Mouse (Mus musculus): ENCODE data around the gene Cabin1. TPM values are rescaled to one million over a fixed set of nuclear protein-coding genes. Genes with fewer than 3 reads are reported as not detected.

Gene Cabin1
- polyA plus RNA-seq, 1 experiment from 2014 or later = 31.6 TPM

GRCm38 (mm10) chr10:75744017-75744416, 20.1 kb downstream of the Cabin1 start:
- peak; percentile 83 for ATAC-seq (ENCODE audit: low FRiP score)
- H3K36me3 ChIP-seq (ENCODE audit: control insufficient read depth, insufficient read depth, low read length) = peaks cover 29% of the 10 kb centered on the region

DNA sequence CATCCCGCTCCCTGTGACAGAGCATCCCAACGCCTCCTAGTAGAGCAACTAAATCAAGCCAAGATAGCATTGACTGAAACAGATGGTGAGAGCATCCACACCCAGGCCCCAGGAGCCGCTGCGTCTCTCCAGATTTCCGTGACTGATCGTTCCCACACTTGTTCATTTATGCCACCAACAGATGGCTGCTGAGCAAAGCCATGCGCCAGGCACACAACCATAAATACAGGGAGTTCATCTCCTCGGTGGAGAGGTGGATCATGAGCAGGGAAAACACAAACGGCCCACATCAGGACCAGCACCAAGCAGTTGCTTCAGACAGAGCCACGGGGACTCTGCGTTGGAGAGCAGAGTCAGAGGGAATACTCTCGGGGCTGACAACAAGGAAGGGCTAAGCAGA, 20.8 kb downstream of the Cabin1 start:
- no peak for DNase-seq (ENCODE audit: low spot score, missing footprints)
- Histone ChIP-seq H3K36me3 (ENCODE audit: control insufficient read depth, insufficient read depth, low read length) (peaks cover 26% of the 10 kb centered on the region), H3K9ac (ENCODE audit: low read length) (no peak overlapping the region), H3K27ac (ENCODE audit: low read depth, low read length) (no peak overlapping the region), H3K9me3 (ENCODE audit: control insufficient read depth, low read length) (no peaks in the 10 kb centered on the region), H3K4me1 (ENCODE audit: control insufficient read depth, insufficient read depth, low read length) (no peaks in the 10 kb centered on the region), H3K27me3 (ENCODE audit: control insufficient read depth, insufficient read depth, low read length) (no peaks in the 10 kb centered on the region), H3K4me3 (ENCODE audit: low read depth, low read length) (no peak overlapping the region), H3K4me2 (no peak overlapping the region)
- ATAC-seq (ENCODE audit: low FRiP score) = no peak
- WGBS = 92% methylated on average over 12 of the region's 12 CpGs

More at GRCm38 (mm10) chr10:75744017-75744416, 20.1 kb downstream of the Cabin1 start:
- Histone ChIP-seq H3K27me3 (ENCODE audit: control insufficient read depth, insufficient read depth, low read length) (no peaks in the 10 kb centered on the region), H3K4me2 (no peak overlapping the region), H3K9me3 (ENCODE audit: control insufficient read depth, low read length) (no peaks in the 10 kb centered on the region), H3K27ac (ENCODE audit: low read depth, low read length) (no peak overlapping the region), H3K4me3 (ENCODE audit: low read depth, low read length) (no peak overlapping the region), H3K4me1 (ENCODE audit: control insufficient read depth, insufficient read depth, low read length) (no peaks in the 10 kb centered on the region), H3K9ac (ENCODE audit: low read length) (no peak overlapping the region)
- 45% methylated on average over 3 of the region's 3 CpGs for WGBS
- peak; percentile 98 for DNase-seq (ENCODE audit: low spot score, missing footprints)

- Histone ChIP-seq H3K9me3 (ENCODE audit: control insufficient read depth, low read length) (no peaks in the 10 kb centered on the region), H3K9ac (ENCODE audit: low read length) (no peak overlapping the region), H3K36me3 (ENCODE audit: control insufficient read depth, insufficient read depth, low read length) (peaks cover 35% of the 10 kb centered on the region), H3K4me1 (ENCODE audit: control insufficient read depth, insufficient read depth, low read length) (no peaks in the 10 kb centered on the region), H3K4me2 (no peak overlapping the region), H3K27me3 (ENCODE audit: control insufficient read depth, insufficient read depth, low read length) (no peaks in the 10 kb centered on the region), H3K4me3 (ENCODE audit: low read depth, low read length) (no peak overlapping the region), H3K27ac (ENCODE audit: low read depth, low read length) (no peak overlapping the region)
- ATAC-seq (ENCODE audit: low FRiP score) (no peak), DNase-seq (ENCODE audit: low spot score, missing footprints) (no peak)
- WGBS = 86% methylated on average over 3 of the region's 3 CpGs
These were observed 23.3 kb downstream of the Cabin1 start for GRCm38 (mm10) chr10:75740866-75741265.

- Histone ChIP-seq H3K27ac (ENCODE audit: low read depth, low read length) (no peak overlapping the region), H3K9ac (ENCODE audit: low read length) (no peak overlapping the region), H3K4me3 (ENCODE audit: low read depth, low read length) (no peak overlapping the region), H3K4me2 (no peak overlapping the region), H3K27me3 (ENCODE audit: control insufficient read depth, insufficient read depth, low read length) (no peaks in the 10 kb centered on the region), H3K9me3 (ENCODE audit: control insufficient read depth, low read length) (no peaks in the 10 kb centered on the region), H3K36me3 (ENCODE audit: control insufficient read depth, insufficient read depth, low read length) (peaks cover 27% of the 10 kb centered on the region), H3K4me1 (ENCODE audit: control insufficient read depth, insufficient read depth, low read length) (no peaks in the 10 kb centered on the region)
- 95% methylated on average over 7 of the region's 7 CpGs for WGBS
- no peak for DNase-seq (ENCODE audit: low spot score, missing footprints)
- ATAC-seq (ENCODE audit: low FRiP score) = no peak
These were observed 38.7 kb downstream of the Cabin1 start for GRCm38 (mm10) chr10:75725449-75725848.

- no peak overlapping the region for H3K4me3 ChIP-seq (ENCODE audit: low read depth, low read length)
- no peak for ATAC-seq (ENCODE audit: low FRiP score)
- no peaks in the 10 kb centered on the region for H3K27me3 ChIP-seq (ENCODE audit: control insufficient read depth, insufficient read depth, low read length)
- peaks cover 14% of the 10 kb centered on the region for H3K36me3 ChIP-seq (ENCODE audit: control insufficient read depth, insufficient read depth, low read length)
- no peaks in the 10 kb centered on the region for H3K4me1 ChIP-seq (ENCODE audit: control insufficient read depth, insufficient read depth, low read length)
- no peak overlapping the region for H3K9ac ChIP-seq (ENCODE audit: low read length)
- WGBS = 97% methylated on average over 5 of the region's 5 CpGs
- H3K9me3 ChIP-seq (ENCODE audit: control insufficient read depth, low read length) = no peaks in the 10 kb centered on the region
- DNase-seq (ENCODE audit: low spot score, missing footprints) = no peak
- no peak overlapping the region for H3K4me2 ChIP-seq
- H3K27ac ChIP-seq (ENCODE audit: low read depth, low read length) = no peak overlapping the region
These were observed 43.9 kb downstream of the Cabin1 start for GRCm38 (mm10) chr10:75720215-75720614.

DNA sequence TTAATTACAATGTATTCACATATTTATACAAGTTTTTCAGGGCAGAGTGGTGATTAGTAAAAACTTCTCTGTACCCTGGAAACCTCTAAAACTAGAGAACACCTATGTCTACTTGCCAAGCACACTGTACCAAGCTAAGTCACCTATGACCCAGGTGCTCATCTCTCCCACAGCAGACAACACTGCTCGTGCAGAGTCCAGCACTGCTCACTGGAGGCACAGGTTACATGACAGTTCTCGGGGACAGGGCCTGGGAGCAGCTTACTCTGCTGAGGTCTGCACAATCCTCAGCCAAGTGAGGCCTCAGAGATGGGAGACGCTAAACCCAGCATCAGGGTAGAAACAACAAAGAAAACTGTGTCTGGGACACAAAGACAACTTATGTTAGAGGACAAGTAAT, 49.3 kb downstream of the Cabin1 start:
- Histone ChIP-seq H3K27ac (ENCODE audit: low read depth, low read length) (no peak overlapping the region), H3K4me1 (ENCODE audit: control insufficient read depth, insufficient read depth, low read length) (no peaks in the 10 kb centered on the region), H3K36me3 (ENCODE audit: control insufficient read depth, insufficient read depth, low read length) (peaks cover 11% of the 10 kb centered on the region), H3K9me3 (ENCODE audit: control insufficient read depth, low read length) (no peaks in the 10 kb centered on the region), H3K4me2 (no peak overlapping the region), H3K9ac (ENCODE audit: low read length) (no peak overlapping the region), H3K4me3 (ENCODE audit: low read depth, low read length) (no peak overlapping the region), H3K27me3 (ENCODE audit: control insufficient read depth, insufficient read depth, low read length) (no peaks in the 10 kb centered on the region)
- WGBS = 79% methylated on average over 3 of the region's 3 CpGs
- ATAC-seq (ENCODE audit: low FRiP score) (no peak), DNase-seq (ENCODE audit: low spot score, missing footprints) (no peak)

DNA sequence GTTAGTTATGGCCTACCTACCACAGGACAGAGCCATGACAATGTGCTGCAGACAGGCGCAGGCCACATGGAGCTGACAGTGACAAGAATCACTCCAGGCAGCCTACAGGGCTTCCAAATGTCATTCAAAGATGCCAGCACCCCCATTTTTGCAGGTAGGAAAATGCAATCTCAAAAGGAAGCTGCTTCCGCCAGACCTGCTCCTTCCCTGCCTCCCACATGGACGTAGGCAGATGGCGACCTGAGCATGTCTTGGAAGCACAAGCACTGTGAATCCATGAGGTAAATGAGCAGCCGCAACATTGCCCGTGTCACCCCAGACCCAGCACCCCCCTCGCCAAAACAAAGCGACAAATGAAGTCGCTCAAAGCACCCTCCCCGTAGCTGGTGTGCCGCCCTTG, 51.1 kb downstream of the Cabin1 start:
- Histone ChIP-seq H3K9ac (ENCODE audit: low read length) (no peak overlapping the region), H3K4me2 (no peak overlapping the region), H3K4me3 (ENCODE audit: low read depth, low read length) (no peak overlapping the region), H3K27me3 (ENCODE audit: control insufficient read depth, insufficient read depth, low read length) (no peaks in the 10 kb centered on the region), H3K36me3 (ENCODE audit: control insufficient read depth, insufficient read depth, low read length) (peaks cover 11% of the 10 kb centered on the region), H3K9me3 (ENCODE audit: control insufficient read depth, low read length) (no peaks in the 10 kb centered on the region), H3K27ac (ENCODE audit: low read depth, low read length) (no peak overlapping the region), H3K4me1 (ENCODE audit: control insufficient read depth, insufficient read depth, low read length) (no peaks in the 10 kb centered on the region)
- DNase-seq (ENCODE audit: low spot score, missing footprints) (no peak), ATAC-seq (ENCODE audit: low FRiP score) (no peak)
- 92% methylated on average over 11 of the region's 11 CpGs for WGBS

DNA sequence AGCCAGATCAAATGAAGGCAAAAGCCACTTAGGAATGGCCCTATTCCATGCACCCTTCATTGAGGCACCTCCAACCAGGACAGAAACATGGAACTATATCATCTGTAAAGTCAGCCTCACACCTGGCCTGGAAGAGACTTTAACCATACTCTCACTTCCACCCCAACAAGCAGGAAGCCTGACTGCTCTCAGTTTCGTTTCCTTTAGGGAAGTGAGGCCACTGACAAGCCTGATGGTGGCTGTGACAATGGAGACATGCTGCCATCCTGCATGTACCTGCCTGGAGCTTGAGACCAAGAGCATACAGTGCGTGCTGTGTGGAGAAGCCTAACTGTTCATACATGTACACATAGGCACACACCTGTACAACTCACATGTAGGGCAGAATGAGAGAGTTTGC, 53.9 kb downstream of the Cabin1 start:
- no peak overlapping the region for H3K4me2 ChIP-seq
- H3K36me3 ChIP-seq (ENCODE audit: control insufficient read depth, insufficient read depth, low read length) = peaks cover 11% of the 10 kb centered on the region
- H3K9ac ChIP-seq (ENCODE audit: low read length) = no peak overlapping the region
- WGBS = 90% methylated on average over 2 of the region's 2 CpGs
- DNase-seq (ENCODE audit: low spot score, missing footprints) (no peak), ATAC-seq (ENCODE audit: low FRiP score) (no peak)
- no peaks in the 10 kb centered on the region for H3K27me3 ChIP-seq (ENCODE audit: control insufficient read depth, insufficient read depth, low read length)
- no peaks in the 10 kb centered on the region for H3K9me3 ChIP-seq (ENCODE audit: control insufficient read depth, low read length)
- no peak overlapping the region for H3K27ac ChIP-seq (ENCODE audit: low read depth, low read length)
- no peaks in the 10 kb centered on the region; the same call in 1 of the 2 replicates for H3K4me1 ChIP-seq (ENCODE audit: control insufficient read depth, insufficient read depth, low read length)
- no peak overlapping the region for H3K4me3 ChIP-seq (ENCODE audit: low read depth, low read length)

DNA sequence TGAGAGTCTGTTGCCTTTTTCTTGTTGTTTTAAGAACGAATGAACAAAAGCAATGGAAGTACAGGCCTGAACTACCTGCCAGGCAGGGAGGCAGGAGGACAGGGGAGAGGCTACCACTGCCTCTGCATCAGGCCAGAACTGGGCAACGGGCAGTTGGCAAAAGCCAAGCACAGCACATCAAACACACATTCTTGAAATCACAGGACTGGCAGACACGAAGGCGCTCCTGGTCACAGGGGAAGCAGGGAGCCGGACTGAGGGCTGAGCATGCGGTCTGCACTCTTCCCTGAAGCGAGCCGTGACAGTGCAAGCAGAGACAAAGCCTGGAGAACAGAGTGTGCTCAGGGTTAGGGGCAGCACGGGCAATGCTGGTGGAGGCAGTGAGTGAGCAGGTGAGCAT, 54.9 kb downstream of the Cabin1 start:
- ATAC-seq (ENCODE audit: low FRiP score) (no peak), DNase-seq (ENCODE audit: low spot score, missing footprints) (no peak)
- H3K36me3 ChIP-seq (ENCODE audit: control insufficient read depth, insufficient read depth, low read length) = peaks cover 11% of the 10 kb centered on the region
- no peak overlapping the region for H3K4me2 ChIP-seq
- no peaks in the 10 kb centered on the region for H3K9me3 ChIP-seq (ENCODE audit: control insufficient read depth, low read length)
- H3K4me3 ChIP-seq (ENCODE audit: low read depth, low read length) = no peak overlapping the region
- no peaks in the 10 kb centered on the region; the same call in 1 of the 2 replicates for H3K4me1 ChIP-seq (ENCODE audit: control insufficient read depth, insufficient read depth, low read length)
- no peak overlapping the region for H3K9ac ChIP-seq (ENCODE audit: low read length)
- no peaks in the 10 kb centered on the region for H3K27me3 ChIP-seq (ENCODE audit: control insufficient read depth, insufficient read depth, low read length)
- no peak overlapping the region for H3K27ac ChIP-seq (ENCODE audit: low read depth, low read length)
- 88% methylated on average over 9 of the region's 9 CpGs for WGBS

- H3K9ac ChIP-seq (ENCODE audit: low read length) = no peak overlapping the region
- DNase-seq (ENCODE audit: low spot score, missing footprints) = peak; percentile 86
- H3K4me3 ChIP-seq (ENCODE audit: low read depth, low read length) = no peak overlapping the region
- peaks cover 8% of the 10 kb centered on the region for H3K36me3 ChIP-seq (ENCODE audit: control insufficient read depth, insufficient read depth, low read length)
- H3K9me3 ChIP-seq (ENCODE audit: control insufficient read depth, low read length) = no peaks in the 10 kb centered on the region
- 45% methylated on average over 9 of the region's 9 CpGs for WGBS
- H3K4me1 ChIP-seq (ENCODE audit: control insufficient read depth, insufficient read depth, low read length) = no peaks in the 10 kb centered on the region; the same call in 1 of the 2 replicates
- H3K27ac ChIP-seq (ENCODE audit: low read depth, low read length) = no peak overlapping the region
- H3K27me3 ChIP-seq (ENCODE audit: control insufficient read depth, insufficient read depth, low read length) = no peaks in the 10 kb centered on the region
- no peak overlapping the region for H3K4me2 ChIP-seq
- ATAC-seq (ENCODE audit: low FRiP score) = peak; percentile 73
These were observed 55.5 kb downstream of the Cabin1 start for GRCm38 (mm10) chr10:75708633-75708992.
